Mouse (Mus musculus) c-Kit-negative CD71-positive TER-119-positive erythroid progenitor cells, embryonic 14.5 days (primary cell): ENCODE results near the gene Kcna5.

Experiments
- DNase-seq: peaks from one replicate; pipeline ENCODE4 v3.0.0-alpha.2; 2013; ENCODE audit warnings: low read depth, low spot score

Kcna5 gene

GRCm38 (mm10) chr6:126535208-126535910 lies at the start of gene Kcna5:
Gene Kcna5 (minus strand): TSS chr6:126535412.
- no peak for DNase-seq

- DNase-seq, result peak; percentile 8
Observed at GRCm38 (mm10) chr6:126583075-126583474, 47.9 kb upstream of the Kcna5 start.

- DNase-seq, result no peak
Observed at GRCm38 (mm10) chr6:126581632-126582031, 46.4 kb upstream of the Kcna5 start.

GRCm38 (mm10) chr6:126580571-126580970 lies 45.4 kb upstream of the Kcna5 start:
- DNase-seq, result no peak

DNA sequence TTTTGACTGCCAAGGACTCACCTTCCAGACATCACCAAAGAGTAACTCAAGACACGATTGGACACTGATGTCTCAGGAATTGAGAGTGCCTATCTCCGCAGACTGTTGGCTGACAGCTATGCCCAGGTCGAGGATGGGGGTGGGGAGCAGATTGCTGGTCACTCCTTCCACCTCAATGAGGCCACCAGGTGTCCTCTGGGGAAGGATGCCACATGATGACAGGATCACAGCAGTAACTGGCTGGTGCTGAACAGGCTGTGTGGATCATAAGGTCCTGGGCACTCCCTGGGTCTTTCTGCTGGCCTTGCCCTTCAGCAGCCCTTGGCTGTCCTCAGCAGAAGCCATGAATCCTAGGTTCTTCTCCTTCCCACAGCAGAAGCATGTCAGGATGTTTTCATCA lies 42.2 kb upstream of the Kcna5 start:
- no peak for DNase-seq

GRCm38 (mm10) chr6:126576566-126576965 lies 41.4 kb upstream of the Kcna5 start:
- DNase-seq, result no peak

GRCm38 (mm10) chr6:126574778-126575177 lies 39.6 kb upstream of the Kcna5 start:
- no peak for DNase-seq

DNA sequence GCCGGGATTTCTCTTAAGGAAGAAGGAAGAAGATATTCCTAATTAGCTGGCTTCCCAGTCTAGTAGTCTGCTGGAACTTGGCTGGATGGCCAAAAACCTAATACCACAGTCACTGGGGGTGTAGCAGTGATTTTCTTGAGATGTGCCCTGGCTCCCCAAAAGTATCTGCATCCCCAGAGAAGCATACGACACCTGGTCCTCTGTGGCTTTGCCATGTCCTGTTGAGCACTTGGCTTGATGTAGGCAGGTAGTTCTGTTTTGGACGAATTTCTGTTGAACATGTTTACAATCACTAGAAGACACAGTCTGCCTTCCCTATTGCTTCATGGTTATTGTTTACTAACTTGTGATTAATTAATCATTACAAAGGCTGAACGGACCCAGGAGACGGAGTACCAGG lies 37.8 kb upstream of the Kcna5 start:
- DNase-seq, result no peak

DNA sequence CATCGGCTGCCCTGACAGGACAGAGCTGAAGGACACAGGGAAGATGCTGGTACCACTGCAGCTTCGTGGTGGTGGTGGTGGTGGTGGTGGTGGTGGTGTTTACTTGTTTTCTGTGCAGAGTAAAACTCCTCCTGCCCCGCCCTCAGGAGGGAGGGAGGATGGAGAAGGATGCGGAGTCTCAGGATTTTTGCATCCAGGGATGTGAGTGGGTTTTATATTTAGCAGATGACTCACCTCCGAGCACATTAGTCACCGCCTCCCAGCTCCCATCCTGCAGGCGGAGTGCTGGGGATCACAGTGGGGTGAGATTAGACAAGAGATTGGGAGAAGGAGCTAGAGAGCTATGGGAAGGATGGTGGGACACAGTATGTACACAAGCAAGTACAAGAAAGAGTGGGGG lies 34.6 kb upstream of the Kcna5 start:
- no peak for DNase-seq

- DNase-seq, result no peak
Observed at GRCm38 (mm10) chr6:126568046-126568830, 33.0 kb upstream of the Kcna5 start.

DNA sequence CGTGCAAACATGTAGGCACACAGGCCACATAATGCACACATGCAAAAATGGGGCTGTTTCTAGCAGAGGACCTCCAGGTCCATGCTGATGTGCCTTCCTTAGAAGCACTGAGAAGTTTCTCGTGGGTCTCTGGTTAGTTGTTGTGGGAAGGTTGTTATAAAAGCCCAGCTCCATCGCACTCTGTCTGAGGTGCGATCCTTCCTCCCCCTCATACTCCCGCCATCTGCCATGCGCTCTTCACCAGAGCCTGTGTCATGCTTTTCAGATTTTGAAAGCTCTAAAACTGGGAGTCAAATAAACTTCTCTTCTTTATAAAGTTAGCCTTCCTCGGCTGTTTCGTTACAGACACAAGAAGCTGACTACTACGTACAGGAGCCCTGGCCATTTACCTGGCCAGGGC lies 32.1 kb upstream of the Kcna5 start:
- DNase-seq, result no peak

DNA sequence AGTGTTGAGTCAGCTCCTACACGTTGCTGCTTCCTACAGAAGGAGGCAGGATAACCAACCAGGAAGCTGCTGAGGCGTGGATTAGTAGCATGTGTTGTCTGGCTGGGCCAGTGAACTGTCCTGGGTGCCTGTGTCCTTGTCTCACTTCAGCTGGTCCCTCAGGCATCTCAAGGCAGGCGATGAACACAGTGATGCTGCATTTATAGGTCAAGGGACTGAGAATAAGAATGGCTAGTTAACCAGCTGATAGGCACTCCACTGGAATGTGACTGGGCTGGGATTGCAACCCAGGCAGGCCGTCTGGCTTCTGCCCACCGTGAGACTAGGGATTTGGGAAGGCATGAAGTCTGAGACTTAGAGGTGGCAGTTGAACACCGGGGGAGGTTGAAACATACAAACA lies 29.2 kb upstream of the Kcna5 start:
- DNase-seq, result no peak

GRCm38 (mm10) chr6:126563898-126564297 lies 28.7 kb upstream of the Kcna5 start:
- no peak for DNase-seq

GRCm38 (mm10) chr6:126561702-126562101 lies 26.5 kb upstream of the Kcna5 start:
- DNase-seq, result no peak

DNA sequence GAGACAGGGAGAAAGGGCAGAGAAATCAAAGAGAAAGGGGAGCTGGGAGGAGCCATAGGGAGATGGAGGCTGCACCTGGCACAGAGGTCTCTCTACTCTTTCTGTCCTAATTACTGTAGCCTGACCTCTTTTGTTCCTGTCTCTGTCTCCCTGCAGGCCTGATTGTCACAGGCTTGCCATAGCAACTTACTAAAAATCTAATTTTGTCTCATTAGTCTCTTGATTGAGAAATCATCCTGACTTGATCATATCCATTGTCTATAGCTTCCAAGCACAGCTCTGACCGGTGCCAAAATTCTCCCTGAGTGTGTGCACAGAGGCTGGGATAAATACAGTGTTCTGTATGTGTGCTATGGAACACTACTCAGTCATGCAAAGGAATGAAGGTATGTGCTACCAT lies 25.5 kb upstream of the Kcna5 start:
- DNase-seq, result no peak

DNA sequence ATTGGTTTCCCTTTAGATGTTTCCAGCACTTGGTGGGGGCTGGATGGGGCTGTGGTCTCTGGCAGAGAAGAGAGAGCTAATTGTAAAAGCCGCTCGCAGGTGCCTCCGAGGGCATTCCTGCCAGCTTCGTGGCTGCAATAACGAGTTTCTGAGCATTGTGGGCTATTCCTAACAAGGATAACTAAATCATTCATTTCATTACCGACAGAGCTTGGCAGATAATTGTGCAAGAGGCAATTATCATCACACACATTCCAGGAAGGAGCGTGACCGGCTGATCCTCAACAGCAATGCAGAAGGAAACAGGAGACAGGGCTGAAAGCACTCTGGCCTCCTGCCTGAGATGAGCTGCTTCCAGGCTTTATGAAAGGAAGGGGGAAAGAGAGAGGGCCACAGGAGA lies 24.8 kb upstream of the Kcna5 start:
- DNase-seq, result no peak

GRCm38 (mm10) chr6:126558276-126558675 lies 23.1 kb upstream of the Kcna5 start:
- no peak for DNase-seq

GRCm38 (mm10) chr6:126553812-126554211 lies 18.6 kb upstream of the Kcna5 start:
- DNase-seq, result no peak

- DNase-seq, result peak; percentile 1
Observed at GRCm38 (mm10) chr6:126551862-126552395, 16.7 kb upstream of the Kcna5 start.

DNA sequence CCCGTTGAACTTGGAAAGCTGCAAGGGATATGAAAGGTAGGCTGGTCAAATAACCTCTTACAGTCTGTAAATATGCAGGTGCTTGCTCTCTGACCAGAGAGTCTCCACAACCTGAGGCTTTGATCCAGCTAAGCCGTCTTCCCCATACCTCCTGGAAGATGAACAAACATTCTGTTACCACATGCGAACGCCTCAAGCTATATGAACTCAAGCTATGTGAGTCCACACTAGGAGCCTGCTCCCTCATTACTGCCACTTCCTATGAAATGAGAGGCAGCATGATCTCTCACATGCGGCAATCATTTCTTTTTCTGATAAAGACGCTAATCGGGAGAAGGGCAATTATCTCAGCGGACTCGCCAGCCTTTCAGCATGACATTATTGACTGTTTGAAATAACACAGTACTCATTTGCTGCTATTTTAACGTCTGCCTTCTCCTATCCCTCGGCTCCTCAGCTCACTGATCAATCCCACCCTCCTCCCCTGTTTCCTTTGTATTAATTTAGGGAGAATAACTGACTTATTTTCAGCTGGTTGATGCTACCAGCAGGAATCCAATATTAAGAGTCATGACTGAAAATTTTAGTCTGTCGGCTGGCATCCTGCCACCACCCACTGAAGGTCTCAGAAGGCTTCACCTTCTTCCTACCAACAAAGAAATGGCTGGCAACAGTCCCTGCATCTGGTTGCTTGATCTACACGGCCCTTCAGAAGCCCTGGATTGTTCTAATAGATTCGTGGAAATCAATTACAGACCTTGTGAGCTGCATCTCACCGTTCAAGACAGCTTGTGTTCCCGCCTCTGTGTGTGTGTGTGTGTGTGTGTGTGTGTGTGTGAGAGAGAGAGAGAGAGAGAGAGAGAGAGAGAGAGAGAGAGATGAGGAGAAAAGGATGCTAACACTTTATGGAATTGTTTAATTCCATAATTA lies 9.2 kb upstream of the Kcna5 start:
- no peak for DNase-seq

DNA sequence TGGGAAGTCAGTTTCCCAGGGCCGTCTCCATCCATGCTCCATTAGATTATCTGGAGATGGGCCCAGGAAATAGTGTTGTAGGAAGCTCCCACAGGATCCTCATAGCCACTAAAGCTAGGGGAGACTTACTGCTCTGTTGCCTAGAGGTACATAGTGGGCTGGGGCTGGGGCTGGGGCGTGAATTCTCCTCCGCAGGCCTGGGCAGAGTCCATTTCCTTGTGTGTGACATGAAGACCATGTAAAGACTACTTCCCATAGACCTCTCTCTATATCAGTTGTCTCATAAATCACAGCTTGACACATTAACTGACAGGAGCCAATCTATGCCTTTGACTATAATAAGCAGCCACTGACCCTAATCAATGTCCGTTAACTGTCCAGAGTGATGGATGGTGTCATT lies 7.5 kb upstream of the Kcna5 start:
- no peak for DNase-seq

DNA sequence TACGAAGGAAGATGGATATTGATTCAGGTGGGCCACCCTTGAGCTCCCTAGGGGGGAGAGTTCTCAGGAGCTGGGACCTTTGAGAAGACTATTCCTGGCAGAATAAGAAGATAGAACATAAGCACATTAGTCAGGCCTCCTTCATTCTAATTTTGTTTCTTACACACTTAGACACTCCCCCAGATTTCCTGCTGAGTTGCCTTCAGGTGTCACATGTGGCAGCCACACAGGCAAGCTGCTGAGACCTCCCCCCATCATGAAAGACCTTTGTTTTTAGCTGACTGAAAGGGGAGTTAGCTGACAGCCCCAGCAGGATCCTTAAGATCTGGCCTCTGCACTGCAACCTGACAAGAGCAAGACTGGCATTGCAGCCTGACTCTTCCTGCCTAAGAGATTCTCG lies 2.3 kb upstream of the Kcna5 start:
- no peak for DNase-seq
